Mouse (Mus musculus) heart, embryonic 15.5 days (tissue): ENCODE results near the gene Rfc2. TPM values are rescaled to one million over a fixed set of nuclear protein-coding genes. Genes with fewer than 3 reads are reported as not detected.
A peak's percentile ranks its signal among the peaks of the same experiment; 100 is the strongest.

Experiments used
- ATAC-seq: fragments of 200-750 bp; cut with Nextera tagmentation; replicated peaks from 2 replicates; pipeline ENCODE4 v1.8.0; 2017; ENCODE audit warnings: low read depth, moderate TSS enrichment; ENCODE audit not compliant: insufficient number of reproducible peaks, insufficient read depth, low FRiP score
- H3K27ac ChIP-seq: fragments of 300-500 bp; sonication (generic); 2 replicates; pipeline ENCODE4 v1.5.1; 2015; ENCODE audit warnings: mild to moderate bottlenecking, inconsistent platforms
- H3K27me3 ChIP-seq: fragments of 300-500 bp; sonication (generic); 2 replicates; pipeline ENCODE4 v1.6.1; 2015; ENCODE audit warnings: inconsistent platforms
- H3K36me3 ChIP-seq: fragments of 300-500 bp; sonication (generic); 2 replicates; pipeline ENCODE4 v1.6.1; 2015; ENCODE audit warnings: mild to moderate bottlenecking, inconsistent platforms
- H3K4me1 ChIP-seq: fragments of 300-500 bp; sonication (generic); replicated peaks from 2 replicates; pipeline ENCODE4 v1.6.1; 2015; ENCODE audit warnings: inconsistent platforms
- H3K4me2 ChIP-seq: fragments of 300-500 bp; sonication (generic); 2 replicates; pipeline ENCODE4 v1.6.1; 2015; ENCODE audit warnings: inconsistent platforms, mild to moderate bottlenecking, moderate library complexity
- H3K4me3 ChIP-seq: fragments of 300-500 bp; sonication (generic); 2 replicates; pipeline ENCODE4 v1.5.1; 2015; ENCODE audit warnings: mild to moderate bottlenecking, inconsistent platforms
- H3K9ac ChIP-seq: fragments of 300-500 bp; sonication (generic); 2 replicates; pipeline ENCODE4 v1.6.1; 2015; ENCODE audit warnings: mild to moderate bottlenecking, inconsistent platforms
- H3K9me3 ChIP-seq: fragments of 300-500 bp; sonication (generic); replicated peaks from 2 replicates; pipeline ENCODE4 v1.6.1; 2016; ENCODE audit warnings: inconsistent platforms
- whole genome bisulfite sequencing: fragments of 180-500 bp; shearing (Covaris S2); methylation state at CpG from one replicate; pipeline ENCODE4 v1.1.7; 2015; ENCODE audit warnings: mixed read lengths; 5-methylcytosine and 5-hydroxymethylcytosine counted together
- polyA plus RNA-seq: library from polyadenylated mRNA; unstranded; fragments of >200 nt; fragmentation: Nextera tagmentation; extraction: Ambion mirVana; gene quantifications from 2 replicates; pipeline ENCODE4 v1.2.1, GENCODE M21; 2015

Gene Rfc2
- polyA plus RNA-seq, 1 experiment from 2014 or later, result 156 TPM

GRCm38 (mm10) chr5:134583884-134584213 lies 2.7 kb downstream of the Rfc2 start:
- 65% methylated on average over 3 of the region's 3 CpGs for WGBS
- no peak for ATAC-seq
- Histone ChIP-seq H3K36me3 (no peaks in the 10 kb centered on the region), H3K9ac (no peak overlapping the region), H3K9me3 (no peaks in the 10 kb centered on the region), H3K4me3 (peak overlapping the region; percentile 99; the same call in 1 of the 2 replicates), H3K27ac (no peak overlapping the region), H3K27me3 (no peaks in the 10 kb centered on the region), H3K4me2 (peak overlapping the region; percentile 73; the same call in 1 of the 2 replicates), H3K4me1 (peaks cover 10% of the 10 kb centered on the region)

DNA sequence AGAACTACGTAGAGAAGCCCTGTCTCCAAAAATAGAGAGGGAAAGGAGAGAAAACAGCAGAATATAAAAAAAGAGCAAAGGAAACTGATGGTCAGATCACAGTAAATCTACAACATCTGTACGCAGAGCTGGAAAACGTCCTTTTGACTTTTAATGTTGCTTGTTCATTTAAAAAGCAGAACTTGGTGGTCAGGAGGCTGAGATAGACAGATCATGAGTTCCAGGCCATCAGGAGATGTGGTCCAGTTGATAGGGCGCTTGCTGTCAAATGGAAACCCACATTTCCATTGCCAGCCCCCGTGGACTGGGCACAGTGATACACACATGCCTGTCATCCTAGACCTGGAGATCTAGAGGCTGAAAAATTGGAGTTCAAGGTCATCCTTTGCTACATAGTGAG lies 3.6 kb downstream of the Rfc2 start:
- Histone ChIP-seq H3K27ac (no peak overlapping the region), H3K4me2 (no peak overlapping the region), H3K4me1 (peaks cover 10% of the 10 kb centered on the region), H3K27me3 (no peaks in the 10 kb centered on the region), H3K9ac (no peak overlapping the region), H3K36me3 (no peaks in the 10 kb centered on the region), H3K4me3 (no peak overlapping the region), H3K9me3 (no peaks in the 10 kb centered on the region)
- no peak for ATAC-seq
- 87% methylated on average over 5 of the region's 5 CpGs for WGBS

DNA sequence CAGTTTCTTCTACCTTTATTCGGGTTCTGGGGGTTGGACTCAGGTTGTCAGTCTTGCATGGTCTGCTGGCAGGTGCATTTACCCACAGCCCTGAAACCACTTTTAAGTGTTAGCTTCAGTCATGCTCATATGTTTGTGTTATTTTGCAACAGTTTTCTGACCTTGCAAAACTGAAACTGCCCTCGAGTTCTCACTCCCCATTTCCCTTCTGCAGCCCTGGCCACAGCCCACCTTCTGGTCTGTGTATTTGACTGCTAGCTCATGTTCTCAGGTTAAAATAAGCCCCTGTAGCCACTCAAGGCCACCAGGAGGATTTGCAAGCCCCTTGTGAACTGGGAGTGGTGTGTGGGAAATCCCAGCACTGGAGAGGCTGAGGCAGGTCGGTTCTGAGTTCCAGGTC lies 8.7 kb downstream of the Rfc2 start:
- no peaks in the 10 kb centered on the region for H3K9me3 ChIP-seq
- no peaks in the 10 kb centered on the region for H3K27me3 ChIP-seq
- H3K4me1 ChIP-seq, result peaks cover 10% of the 10 kb centered on the region
- H3K4me2 ChIP-seq, result no peak overlapping the region
- H3K36me3 ChIP-seq, result peaks cover 37% of the 10 kb centered on the region
- WGBS, result 75% methylated on average over 3 of the region's 3 CpGs
- H3K4me3 ChIP-seq, result no peak overlapping the region
- H3K27ac ChIP-seq, result no peak overlapping the region
- H3K9ac ChIP-seq, result no peak overlapping the region
- ATAC-seq, result no peak

- 56% methylated on average over 11 of the region's 11 CpGs for WGBS
- Histone ChIP-seq H3K9ac (no peak overlapping the region), H3K4me2 (no peak overlapping the region), H3K36me3 (peaks cover 59% of the 10 kb centered on the region), H3K27ac (no peak overlapping the region), H3K9me3 (no peaks in the 10 kb centered on the region), H3K4me1 (peaks cover 10% of the 10 kb centered on the region), H3K4me3 (no peak overlapping the region), H3K27me3 (no peaks in the 10 kb centered on the region)
- ATAC-seq, result peak; percentile 44; the same call in 1 of the 2 replicates
These were observed 10.9 kb downstream of the Rfc2 start for GRCm38 (mm10) chr5:134592026-134592581.

GRCm38 (mm10) chr5:134593093-134593492 lies 11.9 kb downstream of the Rfc2 start:
- Histone ChIP-seq H3K36me3 (peaks cover 69% of the 10 kb centered on the region), H3K4me3 (no peak overlapping the region), H3K27me3 (no peaks in the 10 kb centered on the region), H3K4me2 (no peak overlapping the region), H3K27ac (no peak overlapping the region), H3K9me3 (no peaks in the 10 kb centered on the region), H3K9ac (no peak overlapping the region), H3K4me1 (peaks cover 10% of the 10 kb centered on the region)
- ATAC-seq, result no peak
- 53% methylated on average over 9 of the region's 9 CpGs for WGBS

DNA sequence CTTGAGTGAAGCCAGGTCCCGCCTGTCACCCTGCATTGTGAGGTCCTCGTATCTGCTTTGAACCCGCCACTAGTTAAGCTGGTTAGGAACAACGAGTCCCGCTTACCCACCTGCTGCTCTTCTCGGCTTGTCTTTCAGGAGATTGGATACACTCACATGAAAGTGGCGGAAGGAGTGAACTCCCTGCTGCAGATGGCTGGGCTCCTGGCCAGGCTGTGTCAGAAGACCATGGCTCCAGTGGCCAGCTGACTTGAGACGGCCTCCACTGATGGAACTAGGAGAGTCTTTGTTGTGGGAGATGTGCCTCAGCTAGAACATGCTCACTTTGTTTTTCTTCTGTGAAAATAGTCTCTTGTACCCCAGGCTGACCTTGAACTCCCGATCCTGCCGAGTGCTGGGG lies 16.5 kb downstream of the Rfc2 start:
- Histone ChIP-seq H3K27ac (no peak overlapping the region), H3K27me3 (no peaks in the 10 kb centered on the region), H3K36me3 (peaks cover 61% of the 10 kb centered on the region), H3K4me2 (no peak overlapping the region), H3K4me3 (no peak overlapping the region), H3K9me3 (no peaks in the 10 kb centered on the region), H3K9ac (no peak overlapping the region), H3K4me1 (peaks cover under 1% of the 10 kb centered on the region)
- no peak for ATAC-seq
- 80% methylated on average over 10 of the region's 10 CpGs for WGBS

GRCm38 (mm10) chr5:134604376-134604775 lies 23.2 kb downstream of the Rfc2 start:
- no peak overlapping the region for H3K9ac ChIP-seq
- peaks cover 2% of the 10 kb centered on the region; the same call in 1 of the 2 replicates for H3K36me3 ChIP-seq
- WGBS, result 79% methylated on average over 11 of the region's 11 CpGs
- H3K27ac ChIP-seq, result no peak overlapping the region
- no peaks in the 10 kb centered on the region for H3K9me3 ChIP-seq
- H3K4me1 ChIP-seq, result no peaks in the 10 kb centered on the region; the same call in 1 of the 2 replicates
- H3K4me3 ChIP-seq, result no peak overlapping the region
- no peak for ATAC-seq
- no peaks in the 10 kb centered on the region for H3K27me3 ChIP-seq
- no peak overlapping the region for H3K4me2 ChIP-seq

DNA sequence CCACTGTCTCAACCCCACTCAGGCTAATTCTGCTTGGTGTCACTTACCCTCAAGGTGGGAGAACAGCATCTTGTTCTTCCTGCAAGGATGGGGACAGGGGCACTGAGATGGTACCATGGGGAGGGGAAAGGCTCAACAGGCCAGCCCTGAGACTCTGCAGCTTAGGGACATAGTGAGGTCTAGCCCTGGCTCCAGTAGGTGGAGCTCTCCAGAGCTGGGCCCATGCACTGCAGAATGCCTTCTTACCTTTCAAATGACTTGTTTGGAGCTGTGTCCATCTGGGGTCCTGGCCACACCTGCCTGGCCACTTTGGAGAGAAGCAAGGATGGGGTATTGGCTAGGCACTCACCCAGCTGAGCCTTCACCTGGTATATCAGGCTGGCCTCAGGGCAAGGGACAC lies 25.1 kb downstream of the Rfc2 start:
- no peaks in the 10 kb centered on the region for H3K27me3 ChIP-seq
- no peaks in the 10 kb centered on the region for H3K36me3 ChIP-seq
- H3K4me2 ChIP-seq, result no peak overlapping the region
- no peak overlapping the region for H3K27ac ChIP-seq
- no peak overlapping the region for H3K4me3 ChIP-seq
- H3K9ac ChIP-seq, result no peak overlapping the region
- H3K4me1 ChIP-seq, result no peaks in the 10 kb centered on the region; the same call in 1 of the 2 replicates
- ATAC-seq, result no peak
- H3K9me3 ChIP-seq, result no peaks in the 10 kb centered on the region

DNA sequence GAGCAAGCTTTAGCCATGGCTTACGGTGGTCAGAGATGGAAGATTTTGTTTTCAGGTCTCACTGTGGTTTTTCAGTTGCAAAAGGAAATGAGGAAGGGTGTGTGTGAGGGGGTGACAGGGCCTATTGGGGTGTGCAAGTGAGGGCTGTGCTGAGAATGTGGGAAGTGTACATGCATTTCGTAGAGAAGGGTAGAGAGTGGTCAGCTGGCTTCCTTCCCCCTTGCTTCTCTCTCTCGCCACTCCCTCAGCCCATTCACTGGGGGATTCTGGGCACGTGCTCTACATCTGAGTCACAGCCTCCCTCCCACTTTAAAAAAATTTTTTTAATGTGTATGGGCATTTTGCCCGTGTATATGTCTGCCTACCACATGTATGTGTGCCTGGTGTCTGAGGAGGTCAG lies 26.0 kb downstream of the Rfc2 start:
- H3K27me3 ChIP-seq, result no peaks in the 10 kb centered on the region
- H3K4me3 ChIP-seq, result no peak overlapping the region
- ATAC-seq, result no peak; the same call in 1 of the 2 replicates
- no peak overlapping the region for H3K27ac ChIP-seq
- no peaks in the 10 kb centered on the region for H3K36me3 ChIP-seq
- H3K9me3 ChIP-seq, result no peaks in the 10 kb centered on the region
- H3K4me2 ChIP-seq, result no peak overlapping the region
- WGBS, result 64% methylated on average over 5 of the region's 5 CpGs
- no peaks in the 10 kb centered on the region; the same call in 1 of the 2 replicates for H3K4me1 ChIP-seq
- no peak overlapping the region for H3K9ac ChIP-seq

- Histone ChIP-seq H3K4me3 (no peak overlapping the region), H3K9me3 (no peaks in the 10 kb centered on the region), H3K27me3 (no peaks in the 10 kb centered on the region), H3K4me2 (no peak overlapping the region), H3K4me1 (no peaks in the 10 kb centered on the region; the same call in 1 of the 2 replicates), H3K9ac (no peak overlapping the region), H3K27ac (no peak overlapping the region), H3K36me3 (no peaks in the 10 kb centered on the region; the same call in 1 of the 2 replicates)
- WGBS, result 81% methylated on average over 12 of the region's 12 CpGs
- no peak for ATAC-seq
These were observed 28.9 kb downstream of the Rfc2 start for GRCm38 (mm10) chr5:134609916-134610643.

DNA sequence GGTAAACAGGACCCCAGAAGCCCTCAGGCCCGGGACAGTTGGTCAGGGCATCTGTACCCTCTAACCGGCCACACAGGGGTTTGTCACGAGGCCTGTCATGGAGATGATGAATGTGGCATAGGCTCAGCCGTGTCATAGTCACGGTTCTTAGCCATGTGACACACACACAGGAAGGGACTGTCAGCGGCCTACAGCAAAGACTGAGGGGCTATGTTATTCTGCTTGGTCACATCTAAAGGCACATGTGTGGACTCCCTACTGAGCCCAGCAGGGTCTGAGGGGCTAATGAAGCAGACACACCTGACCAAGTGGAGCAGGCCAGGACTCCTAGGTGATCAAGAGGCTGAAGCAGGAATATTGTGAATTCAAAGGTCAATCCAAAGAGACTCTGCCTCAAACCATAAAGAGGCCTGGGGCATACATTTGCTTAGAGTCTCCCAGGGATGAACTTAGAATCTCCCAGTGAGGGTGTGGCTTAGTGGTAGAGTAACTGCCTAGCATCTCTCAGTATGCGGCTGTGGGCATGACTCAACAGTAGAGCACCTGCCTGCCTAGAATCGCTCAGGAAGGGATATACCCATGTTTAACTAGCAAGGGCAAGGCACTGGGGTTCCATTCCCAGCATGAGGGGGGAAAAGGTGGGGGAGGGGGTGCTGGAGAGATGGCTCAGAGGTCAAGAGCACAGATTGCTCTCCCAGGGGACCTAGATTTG lies 30.8 kb downstream of the Rfc2 start:
- no peaks in the 10 kb centered on the region for H3K9me3 ChIP-seq
- no peaks in the 10 kb centered on the region; the same call in 1 of the 2 replicates for H3K4me1 ChIP-seq
- no peak overlapping the region for H3K27ac ChIP-seq
- H3K27me3 ChIP-seq, result no peaks in the 10 kb centered on the region
- no peaks in the 10 kb centered on the region; the same call in 1 of the 2 replicates for H3K36me3 ChIP-seq
- H3K4me3 ChIP-seq, result no peak overlapping the region
- H3K9ac ChIP-seq, result no peak overlapping the region
- WGBS, result 50% methylated on average over 8 of the region's 8 CpGs
- ATAC-seq, result no peak
- no peak overlapping the region for H3K4me2 ChIP-seq
